Mouse (Mus musculus): ENCODE measurements at regions not wholly inside any gene's neighbourhood (a gene's known extent, or its start where the extent isn't known, plus 50 kb on each side); places are given as distances from the start of the nearest gene placed in this dataset.
A peak's percentile ranks its signal among the peaks of the same experiment; 100 is the strongest.

DNA sequence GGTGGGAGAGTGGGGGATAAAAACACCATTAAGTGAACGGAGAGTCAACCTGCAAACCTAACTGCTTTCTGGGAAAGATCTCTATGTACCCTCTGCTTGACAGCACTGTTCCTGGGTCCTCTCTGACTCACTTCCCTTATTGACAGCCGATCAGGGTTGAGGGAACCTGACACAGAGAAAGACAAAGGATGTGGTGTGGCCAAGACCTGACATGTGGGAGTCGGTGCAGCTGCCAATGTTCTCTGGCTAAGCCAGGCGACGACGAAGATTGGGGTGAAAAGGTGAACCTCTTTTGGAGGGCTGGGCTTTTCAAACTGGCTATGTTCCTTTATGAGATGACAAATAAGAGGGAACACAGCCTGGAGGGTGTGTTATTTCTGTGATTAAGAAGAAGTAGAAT lies 318.6 kb upstream of the Usp25 start:
- 31% methylated on average over 6 of the region's 6 CpGs for WGBS (ENCODE audit: insufficient replicate concordance)
- Histone ChIP-seq H3K4me3 (replicated peaks) (no peak overlapping the region), H3K4me1 (replicated peaks) (no peaks in the 10 kb centered on the region), H3K4me2 (no peak overlapping the region), H3K9me3 (replicated peaks) (no peaks in the 10 kb centered on the region), H3K27me3 (no peaks in the 10 kb centered on the region), H3K27ac (replicated peaks) (no peak overlapping the region), H3K36me3 (replicated peaks) (no peaks in the 10 kb centered on the region), H3K9ac (no peak overlapping the region)
- no peak for ATAC-seq (ENCODE audit: insufficient read depth)

DNA sequence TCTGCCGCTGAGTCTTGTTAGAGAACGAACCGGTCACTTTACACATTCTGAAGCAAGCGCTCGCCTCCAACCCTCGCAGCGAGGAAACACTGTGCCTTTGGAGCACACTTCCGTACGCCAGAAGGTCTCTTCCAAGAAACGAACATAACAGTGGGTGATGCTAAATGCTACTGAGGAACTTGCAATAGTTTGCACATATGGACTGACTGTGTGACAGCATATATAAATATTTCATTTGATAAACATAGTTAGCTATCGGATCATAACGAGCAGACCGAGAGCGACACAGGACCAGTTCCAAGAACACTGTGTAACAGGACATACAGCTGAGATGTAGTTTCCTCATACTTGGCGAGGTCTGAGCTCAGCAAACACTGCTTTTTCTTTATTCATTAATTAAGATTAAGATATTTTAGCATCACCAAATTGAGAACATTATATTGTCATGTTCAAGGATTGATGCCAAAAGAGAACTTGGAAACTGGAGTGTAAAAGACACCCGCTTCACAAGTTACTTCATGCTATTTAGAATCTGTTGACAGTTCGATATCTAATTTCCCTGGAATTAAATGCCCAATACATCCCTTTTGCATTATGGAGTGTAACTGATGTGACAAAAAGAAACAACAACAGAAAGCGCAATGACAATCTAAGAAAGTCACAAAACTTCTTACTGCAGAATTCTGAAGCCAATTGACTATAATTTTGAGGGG lies 314.3 kb upstream of the Nrip1 start:
- ATAC-seq (ENCODE audit: insufficient read depth), result no peak
- WGBS (ENCODE audit: insufficient replicate concordance), result 74% methylated on average over 18 of the region's 18 CpGs
- H3K4me3 ChIP-seq (replicated peaks), result no peak overlapping the region

DNA sequence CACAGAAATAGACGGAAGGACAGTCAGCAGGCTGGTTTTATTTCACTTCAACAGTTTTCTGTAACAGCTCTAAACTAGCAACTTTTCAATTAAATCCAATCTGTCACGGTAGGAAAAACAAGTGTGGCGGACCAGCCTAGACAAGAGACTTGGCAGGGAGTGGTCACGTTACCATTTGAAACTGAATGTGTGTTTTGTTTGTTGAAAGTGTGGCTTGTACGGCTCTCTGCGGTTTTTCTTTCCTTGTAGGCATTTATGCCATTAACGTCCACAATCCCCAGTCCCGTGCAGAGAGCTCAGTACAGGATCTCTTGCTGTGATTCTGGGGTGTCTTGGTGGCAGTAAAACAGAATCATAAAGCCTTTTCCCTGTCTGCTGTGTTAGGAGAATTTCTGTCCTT lies 311.9 kb upstream of the Nrip1 start:
- Histone ChIP-seq H3K27ac (replicated peaks) (no peak overlapping the region), H3K4me2 (no peak overlapping the region), H3K4me3 (replicated peaks) (no peak overlapping the region), H3K36me3 (replicated peaks) (no peaks in the 10 kb centered on the region), H3K9me3 (replicated peaks) (no peaks in the 10 kb centered on the region), H3K27me3 (no peaks in the 10 kb centered on the region), H3K9ac (no peak overlapping the region), H3K4me1 (replicated peaks) (no peaks in the 10 kb centered on the region)
- no peak for ATAC-seq (ENCODE audit: insufficient read depth)
- WGBS (ENCODE audit: insufficient replicate concordance), result 67% methylated on average over 8 of the region's 8 CpGs

More for the DNA sequence above, 314.3 kb upstream of the Nrip1 start:
- no peaks in the 10 kb centered on the region for H3K4me1 ChIP-seq (replicated peaks)
- H3K27me3 ChIP-seq, result no peaks in the 10 kb centered on the region
- H3K9ac ChIP-seq, result no peak overlapping the region
- no peak overlapping the region for H3K4me2 ChIP-seq
- no peak overlapping the region for H3K27ac ChIP-seq (replicated peaks)
- H3K36me3 ChIP-seq (replicated peaks), result no peaks in the 10 kb centered on the region
- no peaks in the 10 kb centered on the region for H3K9me3 ChIP-seq (replicated peaks)

DNA sequence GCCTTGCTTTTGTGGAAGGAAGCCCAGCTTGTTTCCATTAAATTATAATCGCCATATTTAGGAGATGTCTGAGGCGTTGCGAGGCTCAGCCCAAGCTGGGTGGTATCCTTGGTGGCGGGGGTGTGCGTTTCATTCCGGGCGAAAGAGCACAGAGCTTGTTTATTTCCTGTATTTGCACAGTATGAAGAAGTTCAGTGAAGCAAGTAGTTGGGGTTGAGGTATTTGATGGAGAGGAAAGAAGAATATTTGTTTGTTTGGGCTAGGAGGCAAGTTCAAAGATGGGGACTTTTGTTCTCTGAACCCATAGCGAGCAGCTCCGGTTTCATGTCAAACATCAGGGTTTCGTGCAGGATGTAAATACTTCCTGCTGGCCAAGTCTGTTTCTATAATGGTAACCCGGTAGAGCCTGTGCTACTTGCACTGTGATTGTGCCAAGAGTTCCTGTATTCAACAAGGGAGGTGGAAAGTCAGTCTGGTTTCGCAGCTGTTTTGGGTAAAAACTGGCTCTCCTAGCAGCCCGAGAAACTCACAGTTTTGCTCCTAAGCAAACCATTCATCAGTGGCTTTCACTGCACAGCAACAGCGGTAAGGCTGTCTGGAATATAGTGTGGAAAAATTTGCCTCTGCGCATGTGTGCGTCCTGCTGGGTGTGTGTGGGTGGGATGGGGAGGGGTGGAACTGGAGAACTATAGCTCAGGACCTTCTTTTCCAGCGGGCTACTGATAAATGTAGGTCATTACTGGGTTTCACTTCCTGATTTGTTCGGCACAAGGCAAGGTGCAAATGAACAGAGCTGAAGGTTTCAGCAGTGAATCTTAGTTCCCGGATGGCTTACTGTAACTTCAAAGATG lies 306.7 kb upstream of the Nrip1 start:
- Histone ChIP-seq H3K9ac (no peak overlapping the region), H3K9me3 (replicated peaks) (no peaks in the 10 kb centered on the region), H3K27me3 (no peaks in the 10 kb centered on the region), H3K36me3 (replicated peaks) (no peaks in the 10 kb centered on the region), H3K4me2 (peak overlapping the region; percentile 46), H3K4me3 (replicated peaks) (peak overlapping the region; percentile 7; the same call in 1 of the 2 replicates), H3K4me1 (replicated peaks) (no peaks in the 10 kb centered on the region), H3K27ac (replicated peaks) (no peak overlapping the region)
- no peak for ATAC-seq (ENCODE audit: insufficient read depth)
- 21% methylated on average over 19 of the region's 19 CpGs for WGBS (ENCODE audit: insufficient replicate concordance)

DNA sequence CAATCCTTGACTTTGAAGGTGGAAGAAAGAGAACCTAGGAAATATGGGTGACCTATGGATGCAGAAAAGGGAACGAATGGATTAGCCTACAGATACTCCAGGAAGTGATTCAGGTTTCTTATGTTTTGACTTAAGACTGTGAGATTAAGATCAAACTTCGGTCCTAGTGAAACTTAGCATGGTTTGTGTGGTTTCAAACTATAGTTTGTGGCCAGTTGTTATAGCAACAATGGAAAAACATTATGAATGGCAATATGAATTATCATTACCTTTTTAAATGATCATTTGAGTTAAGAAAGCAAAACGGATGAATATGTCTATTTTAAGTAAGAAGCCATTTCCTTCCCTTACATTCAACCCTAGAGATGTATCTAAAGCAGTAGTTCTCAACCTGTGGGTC lies 305.3 kb upstream of the Nrip1 start:
- no peaks in the 10 kb centered on the region for H3K27me3 ChIP-seq
- no peak overlapping the region for H3K4me3 ChIP-seq (replicated peaks)
- no peak overlapping the region for H3K4me2 ChIP-seq
- no peak for ATAC-seq (ENCODE audit: insufficient read depth)
- H3K27ac ChIP-seq (replicated peaks), result no peak overlapping the region
- H3K4me1 ChIP-seq (replicated peaks), result no peaks in the 10 kb centered on the region
- H3K36me3 ChIP-seq (replicated peaks), result no peaks in the 10 kb centered on the region
- H3K9ac ChIP-seq, result no peak overlapping the region
- WGBS (ENCODE audit: insufficient replicate concordance), result 19% methylated on average over 3 of the region's 3 CpGs
- no peaks in the 10 kb centered on the region for H3K9me3 ChIP-seq (replicated peaks)

DNA sequence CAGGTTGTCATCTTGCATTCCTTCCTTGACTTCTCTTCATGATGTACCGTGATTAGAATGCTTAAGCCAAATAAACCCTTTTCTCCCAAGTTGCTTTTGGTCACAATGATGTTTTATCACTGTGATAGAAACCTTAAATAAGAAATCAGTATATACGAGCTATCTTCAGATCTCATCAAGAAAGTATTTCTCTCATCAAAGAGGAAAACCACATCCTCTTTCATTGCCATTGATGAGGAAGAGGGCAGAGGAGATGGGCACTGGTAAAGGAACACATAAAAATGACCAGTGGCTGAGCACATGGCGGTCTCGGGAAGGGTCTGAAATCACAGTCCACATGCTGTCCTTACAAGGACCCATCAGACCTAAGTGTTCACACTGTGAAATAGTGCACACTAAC lies 296.2 kb upstream of the Nrip1 start:
- no peak for ATAC-seq (ENCODE audit: insufficient read depth)
- no peaks in the 10 kb centered on the region for H3K4me1 ChIP-seq (replicated peaks)
- H3K9ac ChIP-seq, result no peak overlapping the region
- 63% methylated on average over 4 of the region's 4 CpGs for WGBS (ENCODE audit: insufficient replicate concordance)
- H3K4me3 ChIP-seq (replicated peaks), result no peak overlapping the region
- H3K36me3 ChIP-seq (replicated peaks), result no peaks in the 10 kb centered on the region
- H3K27me3 ChIP-seq, result no peaks in the 10 kb centered on the region
- no peaks in the 10 kb centered on the region for H3K9me3 ChIP-seq (replicated peaks)
- no peak overlapping the region for H3K4me2 ChIP-seq
- H3K27ac ChIP-seq (replicated peaks), result no peak overlapping the region

DNA sequence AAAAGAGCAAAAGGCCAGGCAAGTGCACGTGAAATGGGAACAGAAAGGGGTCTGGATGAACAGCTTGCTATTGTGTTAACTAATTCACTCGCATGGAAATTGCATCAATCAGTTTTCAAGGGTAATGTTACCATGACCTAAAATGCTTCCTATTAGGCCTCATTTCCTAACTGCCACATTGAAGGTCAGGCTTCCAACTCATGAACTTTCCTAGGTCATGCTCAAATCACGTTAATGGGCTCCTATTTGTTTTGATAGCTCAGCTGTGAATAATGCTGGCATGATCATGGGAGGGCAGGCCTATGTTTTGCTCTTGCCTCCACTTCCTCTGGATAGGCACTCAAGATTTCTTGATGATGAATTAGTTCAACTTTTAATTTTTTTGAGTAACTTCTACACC lies 293.4 kb upstream of the Nrip1 start:
- no peaks in the 10 kb centered on the region for H3K4me1 ChIP-seq (replicated peaks)
- no peak for ATAC-seq (ENCODE audit: insufficient read depth)
- no peaks in the 10 kb centered on the region for H3K36me3 ChIP-seq (replicated peaks)
- H3K4me2 ChIP-seq, result no peak overlapping the region
- H3K27ac ChIP-seq (replicated peaks), result no peak overlapping the region
- no peaks in the 10 kb centered on the region for H3K27me3 ChIP-seq
- WGBS (ENCODE audit: insufficient replicate concordance), result 57% methylated on average over 3 of the region's 3 CpGs
- no peaks in the 10 kb centered on the region for H3K9me3 ChIP-seq (replicated peaks)
- no peak overlapping the region for H3K9ac ChIP-seq
- H3K4me3 ChIP-seq (replicated peaks), result no peak overlapping the region

DNA sequence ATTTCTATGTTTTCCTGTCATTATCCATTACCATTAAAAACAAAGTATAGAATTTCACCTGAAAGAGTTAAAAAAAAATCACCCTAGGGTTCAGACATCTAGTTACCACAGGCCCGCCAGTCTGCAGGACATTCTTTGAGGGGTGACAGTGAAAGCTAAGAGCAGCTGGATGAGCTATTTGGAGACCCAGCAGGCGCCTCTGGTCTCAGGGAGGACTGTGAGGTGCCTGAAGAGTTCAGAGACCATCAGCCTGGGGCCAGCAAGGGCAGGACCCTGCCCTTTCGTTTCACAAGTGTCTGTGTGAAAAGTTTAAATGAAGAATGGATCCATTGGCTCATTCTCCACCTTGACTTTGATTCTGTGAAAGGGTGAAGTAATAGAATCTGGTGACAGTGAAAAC lies 281.5 kb upstream of the Nrip1 start:
- no peak overlapping the region for H3K9ac ChIP-seq
- WGBS (ENCODE audit: insufficient replicate concordance), result 38% methylated on average over 3 of the region's 3 CpGs
- no peaks in the 10 kb centered on the region for H3K4me1 ChIP-seq (replicated peaks)
- no peak overlapping the region for H3K27ac ChIP-seq (replicated peaks)
- no peak for ATAC-seq (ENCODE audit: insufficient read depth)
- no peak overlapping the region for H3K4me2 ChIP-seq
- no peaks in the 10 kb centered on the region for H3K36me3 ChIP-seq (replicated peaks)
- H3K9me3 ChIP-seq (replicated peaks), result no peaks in the 10 kb centered on the region
- H3K27me3 ChIP-seq, result no peaks in the 10 kb centered on the region
- no peak overlapping the region for H3K4me3 ChIP-seq (replicated peaks)

DNA sequence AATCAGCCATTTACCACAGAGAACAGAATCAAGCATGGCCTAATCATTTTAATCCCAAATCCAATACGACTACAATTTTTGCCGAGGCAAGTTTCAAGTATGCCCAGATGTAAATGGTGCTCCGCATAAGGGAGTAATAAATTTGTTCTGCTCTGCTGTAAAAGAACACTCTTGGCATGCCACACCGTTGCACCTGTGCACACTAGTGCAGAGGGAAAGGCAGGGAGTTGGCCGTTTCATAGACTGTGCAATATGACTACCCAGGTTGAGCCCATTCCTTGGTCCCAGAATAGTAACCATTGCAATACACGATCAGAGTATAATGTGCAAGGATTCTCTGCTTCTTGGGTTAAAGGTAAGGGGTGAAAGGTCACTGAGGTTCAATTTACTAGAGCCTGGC lies 270.7 kb upstream of the Nrip1 start:
- Histone ChIP-seq H3K36me3 (replicated peaks) (no peaks in the 10 kb centered on the region), H3K27ac (replicated peaks) (no peak overlapping the region), H3K4me1 (replicated peaks) (no peaks in the 10 kb centered on the region), H3K9me3 (replicated peaks) (no peaks in the 10 kb centered on the region), H3K27me3 (no peaks in the 10 kb centered on the region), H3K9ac (no peak overlapping the region), H3K4me3 (replicated peaks) (no peak overlapping the region), H3K4me2 (no peak overlapping the region)
- no peak for ATAC-seq (ENCODE audit: insufficient read depth)
- 74% methylated on average over 6 of the region's 6 CpGs for WGBS (ENCODE audit: insufficient replicate concordance)

DNA sequence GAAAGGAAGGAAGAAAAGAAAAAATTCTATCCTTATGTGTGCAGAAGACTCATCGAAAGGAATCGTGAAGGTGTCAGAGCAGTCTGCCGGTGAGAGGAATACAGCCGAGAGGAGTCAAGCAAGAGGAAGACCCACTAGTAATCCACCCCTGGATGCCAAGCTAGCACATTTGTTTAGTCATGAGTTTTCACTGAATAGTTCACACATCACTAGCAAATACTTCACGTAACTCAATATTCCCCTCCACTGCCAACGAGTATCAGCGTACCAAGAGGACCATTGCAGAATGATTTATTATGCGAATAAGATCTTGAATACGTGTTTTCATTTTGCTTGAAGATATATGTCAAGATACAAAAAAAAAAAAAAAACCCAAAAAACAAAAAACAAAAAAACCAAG lies 270.2 kb upstream of the Nrip1 start:
- Histone ChIP-seq H3K27me3 (no peaks in the 10 kb centered on the region), H3K9ac (no peak overlapping the region), H3K4me1 (replicated peaks) (no peaks in the 10 kb centered on the region), H3K9me3 (replicated peaks) (no peaks in the 10 kb centered on the region), H3K4me2 (no peak overlapping the region), H3K4me3 (replicated peaks) (no peak overlapping the region), H3K36me3 (replicated peaks) (no peaks in the 10 kb centered on the region), H3K27ac (replicated peaks) (no peak overlapping the region)
- ATAC-seq (ENCODE audit: insufficient read depth), result no peak
- 84% methylated on average over 9 of the region's 9 CpGs for WGBS (ENCODE audit: insufficient replicate concordance)

DNA sequence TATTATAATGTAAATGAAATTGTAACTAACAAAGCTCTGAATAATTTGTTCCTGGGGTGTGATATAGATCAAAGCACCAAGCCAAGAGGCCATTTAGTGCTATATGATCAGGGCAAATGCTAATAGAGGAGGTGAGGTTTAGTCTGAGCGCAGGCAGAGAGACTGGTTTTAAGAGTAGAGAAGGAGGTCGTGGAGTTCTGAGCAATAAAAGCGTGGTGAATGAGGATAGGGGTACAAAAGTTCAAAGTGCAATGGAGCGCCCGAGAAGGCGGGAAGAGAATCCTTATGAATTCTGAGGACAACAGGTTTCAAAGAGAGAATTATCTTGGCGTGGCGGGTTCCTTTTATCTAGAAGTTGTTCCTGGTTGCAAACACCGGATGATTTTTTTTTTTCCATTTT lies 261.5 kb upstream of the Nrip1 start:
- no peak overlapping the region for H3K4me3 ChIP-seq (replicated peaks)
- WGBS (ENCODE audit: insufficient replicate concordance), result 75% methylated on average over 9 of the region's 9 CpGs
- no peak overlapping the region for H3K4me2 ChIP-seq
- H3K36me3 ChIP-seq (replicated peaks), result no peaks in the 10 kb centered on the region
- H3K4me1 ChIP-seq (replicated peaks), result no peaks in the 10 kb centered on the region
- no peaks in the 10 kb centered on the region for H3K27me3 ChIP-seq
- no peaks in the 10 kb centered on the region for H3K9me3 ChIP-seq (replicated peaks)
- ATAC-seq (ENCODE audit: insufficient read depth), result no peak
- no peak overlapping the region for H3K9ac ChIP-seq
- H3K27ac ChIP-seq (replicated peaks), result no peak overlapping the region

All from liver, embryonic 15.5 days (tissue).